Mouse (Mus musculus) lung, postnatal 0 days (tissue): ENCODE results near the gene Mrnip. TPM values are rescaled to one million over a fixed set of nuclear protein-coding genes. Genes with fewer than 3 reads are reported as not detected.
A peak's percentile ranks its signal among the peaks of the same experiment; 100 is the strongest.

Source experiments
- ATAC-seq: fragments of 200-750 bp; cut with Nextera tagmentation; 2 replicates; pipeline ENCODE4 v1.8.0; 2017; ENCODE audit warnings: moderate library complexity
- DNase-seq: peaks from one replicate; pipeline ENCODE4 v3.0.0-alpha.2; 2016; ENCODE audit warnings: low spot score
- H3K27ac ChIP-seq: fragments of 300-500 bp; sonication (generic); 2 replicates; pipeline ENCODE4 v1.5.1; 2014; ENCODE audit warnings: antibody characterized with exemption, mild to moderate bottlenecking, low read length, mixed read lengths
- H3K27me3 ChIP-seq: fragments of 300-500 bp; sonication (generic); replicated peaks from 2 replicates; pipeline ENCODE4 v1.6.1; 2014; ENCODE audit warnings: low read length, mixed read lengths; ENCODE audit not compliant: insufficient read depth
- H3K36me3 ChIP-seq: fragments of 300-500 bp; sonication (generic); 2 replicates; pipeline ENCODE4 v1.6.1; 2014; ENCODE audit warnings: low read length, mixed read lengths; ENCODE audit not compliant: insufficient read depth
- H3K4me1 ChIP-seq: fragments of 300-500 bp; sonication (generic); 2 replicates; pipeline ENCODE4 v1.6.1; 2014; ENCODE audit warnings: antibody characterized with exemption, low read depth, low read length, mixed read lengths; ENCODE audit not compliant: insufficient read depth
- H3K4me2 ChIP-seq: fragments of 300-500 bp; sonication (generic); replicated peaks from 2 replicates; pipeline ENCODE4 v1.6.1; 2014; ENCODE audit warnings: low read depth, mild to moderate bottlenecking, low read length, moderate library complexity, mixed read lengths
- H3K4me3 ChIP-seq: fragments of 300-500 bp; sonication (generic); 2 replicates; pipeline ENCODE4 v1.5.1; 2014; ENCODE audit warnings: low read depth, low read length
- H3K9ac ChIP-seq: fragments of 300-500 bp; sonication (generic); replicated peaks from 2 replicates; pipeline ENCODE4 v1.6.1; 2014; ENCODE audit warnings: low read depth, mild to moderate bottlenecking
- H3K9me3 ChIP-seq: fragments of 300-500 bp; sonication (generic); 2 replicates; pipeline ENCODE4 v1.6.1; 2016; ENCODE audit warnings: low read length, mixed read lengths
- CTCF ChIP-seq: IDR thresholded peaks from 2 replicates; pipeline ENCODE4 v1.5.1; 2016; ENCODE audit warnings: antibody characterized with exemption, mild to moderate bottlenecking
- EP300 ChIP-seq: IDR thresholded peaks from 2 replicates; pipeline ENCODE4 v1.6.1; 2016; ENCODE audit warnings: antibody characterized with exemption, mild to moderate bottlenecking, control low read depth
- WGBS: fragments of 180-500 bp; shearing (Covaris S2); extraction: QIAGEN DNeasy Blood & Tissue Kit; methylation state at CpG from one replicate; pipeline ENCODE4 v1.1.7; 2014; 5-methylcytosine and 5-hydroxymethylcytosine counted together
- polyA plus RNA-seq: library from polyadenylated mRNA; unstranded; fragments of >200 nt; fragmentation: Nextera tagmentation; extraction: Ambion mirVana; gene quantifications from 2 replicates; pipeline ENCODE4 v1.2.1, GENCODE M21; 2015

The Mrnip gene
- polyA plus RNA-seq, 1 experiment from 2014 or later, result 9.0 TPM

DNA sequence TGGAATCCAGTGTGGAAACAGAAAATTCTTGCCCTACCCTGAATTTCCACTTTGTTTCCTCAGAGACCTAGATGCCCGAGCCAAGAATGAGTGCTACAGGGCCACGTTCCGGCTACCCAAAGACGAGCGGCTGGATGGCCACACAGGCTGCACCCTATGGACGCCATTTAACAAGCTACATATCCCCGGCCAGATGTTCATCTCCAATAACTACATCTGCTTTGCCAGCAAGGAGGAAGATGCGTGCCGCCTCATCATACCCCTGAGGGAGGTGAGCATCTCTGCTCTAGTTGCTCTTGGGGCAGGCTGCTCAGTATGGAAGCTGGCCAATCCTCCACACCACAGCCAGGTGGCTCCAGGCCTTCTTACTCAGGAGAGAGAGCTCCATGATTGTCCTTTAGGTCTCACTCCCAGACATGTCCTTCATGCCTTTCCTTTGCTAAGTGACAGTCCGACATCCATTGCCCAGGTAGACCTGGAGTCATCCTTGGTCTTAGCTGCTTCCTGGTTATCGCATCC is 26.2 kb upstream of the Mrnip start:
- peaks cover 60% of the 10 kb centered on the region for H3K36me3 ChIP-seq
- 95% methylated on average over 11 of the region's 11 CpGs for WGBS
- 0 out of 2 replicates have a peak overlapping the region, but pooled peaks have one; percentile 32 for H3K27ac ChIP-seq
- H3K9me3 ChIP-seq, result no peaks in the 10 kb centered on the region
- ATAC-seq (no peak), DNase-seq (no peak)
- H3K4me2 ChIP-seq, result no peak overlapping the region
- H3K9ac ChIP-seq, result no peak overlapping the region
- H3K4me3 ChIP-seq, result no peak overlapping the region
- TF ChIP-seq EP300 (no peak), CTCF (no peak)
- H3K4me1 ChIP-seq, result peaks cover 5% of the 10 kb centered on the region; the same call in 1 of the 2 replicates
- no peaks in the 10 kb centered on the region for H3K27me3 ChIP-seq

GRCm38 (mm10) chr11:50149200-50149599 is 25.0 kb upstream of the Mrnip start:
- Histone ChIP-seq H3K4me3 (no peak overlapping the region), H3K9me3 (no peaks in the 10 kb centered on the region), H3K27me3 (no peaks in the 10 kb centered on the region), H3K36me3 (peaks cover 56% of the 10 kb centered on the region), H3K4me2 (no peak overlapping the region), H3K4me1 (peaks cover 5% of the 10 kb centered on the region; the same call in 1 of the 2 replicates), H3K9ac (no peak overlapping the region), H3K27ac (no peak overlapping the region)
- 51% methylated on average over 7 of the region's 7 CpGs for WGBS
- TF ChIP-seq CTCF (peak; percentile 24; the same call in 1 of the 2 replicates), EP300 (no peak)
- peak; percentile 75 for ATAC-seq
- peak; percentile 53 for DNase-seq

DNA sequence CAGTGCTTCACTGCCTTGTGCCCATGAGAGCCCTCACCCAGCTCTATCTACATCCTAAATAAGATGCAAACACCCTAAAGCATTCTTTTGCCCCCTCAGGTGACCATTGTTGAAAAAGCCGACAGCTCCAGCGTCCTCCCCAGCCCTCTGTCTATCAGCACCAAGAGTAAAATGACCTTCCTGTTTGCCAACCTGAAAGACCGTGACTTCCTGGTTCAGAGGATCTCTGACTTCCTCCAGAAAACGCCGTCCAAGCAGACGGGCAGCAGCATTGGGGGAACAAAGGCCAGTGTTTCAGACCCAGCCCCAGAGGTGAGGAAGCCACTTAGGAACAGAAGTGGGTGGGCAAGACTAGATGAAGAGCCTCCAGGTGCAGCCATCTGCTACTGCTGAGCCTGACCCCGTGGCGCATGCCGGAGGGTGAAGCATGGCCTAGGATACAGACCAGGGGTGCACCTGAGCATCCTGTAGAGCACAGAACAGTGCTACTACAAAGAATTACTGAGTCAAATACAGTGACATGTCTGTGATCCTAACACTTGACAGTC is 24.6 kb upstream of the Mrnip start:
- ATAC-seq, result no peak
- 55% methylated on average over 9 of the region's 9 CpGs for WGBS

GRCm38 (mm10) chr11:50151374-50151773 is 22.9 kb upstream of the Mrnip start:
- no peaks in the 10 kb centered on the region for H3K27me3 ChIP-seq
- ATAC-seq (no peak), DNase-seq (no peak)
- no peak overlapping the region for H3K4me3 ChIP-seq
- peaks cover 5% of the 10 kb centered on the region; the same call in 1 of the 2 replicates for H3K4me1 ChIP-seq
- WGBS, result 89% methylated on average over 3 of the region's 3 CpGs
- TF ChIP-seq EP300, result no peak
- no peak for TF ChIP-seq CTCF
- H3K4me2 ChIP-seq, result no peak overlapping the region
- no peak overlapping the region for H3K27ac ChIP-seq
- peaks cover 50% of the 10 kb centered on the region for H3K36me3 ChIP-seq
- H3K9ac ChIP-seq, result no peak overlapping the region
- no peaks in the 10 kb centered on the region for H3K9me3 ChIP-seq

More for the DNA sequence above, 24.6 kb upstream of the Mrnip start:
- Histone ChIP-seq H3K9me3 (no peaks in the 10 kb centered on the region), H3K27ac (no peak overlapping the region), H3K4me3 (no peak overlapping the region), H3K4me1 (peaks cover 5% of the 10 kb centered on the region; the same call in 1 of the 2 replicates), H3K36me3 (peaks cover 56% of the 10 kb centered on the region), H3K4me2 (no peak overlapping the region), H3K27me3 (no peaks in the 10 kb centered on the region), H3K9ac (no peak overlapping the region)
- DNase-seq, result no peak
- no peak for TF ChIP-seq CTCF
- no peak for TF ChIP-seq EP300

GRCm38 (mm10) chr11:50154166-50154565 is 20.1 kb upstream of the Mrnip start:
- no peak overlapping the region for H3K9ac ChIP-seq
- no peak overlapping the region for H3K4me2 ChIP-seq
- TF ChIP-seq CTCF (no peak), EP300 (no peak)
- H3K9me3 ChIP-seq, result no peaks in the 10 kb centered on the region
- H3K4me1 ChIP-seq, result no peaks in the 10 kb centered on the region
- H3K36me3 ChIP-seq, result peaks cover 67% of the 10 kb centered on the region
- no peaks in the 10 kb centered on the region for H3K27me3 ChIP-seq
- H3K4me3 ChIP-seq, result no peak overlapping the region
- H3K27ac ChIP-seq, result no peak overlapping the region
- DNase-seq (peak; percentile 40), ATAC-seq (peak; percentile 18; the same call in 1 of the 2 replicates)
- 67% methylated on average over 9 of the region's 9 CpGs for WGBS

- peak; percentile 18 for DNase-seq
- H3K36me3 ChIP-seq, result peaks cover 60% of the 10 kb centered on the region
- H3K4me2 ChIP-seq, result no peak overlapping the region
- no peak overlapping the region for H3K9ac ChIP-seq
- H3K9me3 ChIP-seq, result no peaks in the 10 kb centered on the region
- peak; percentile 48 for ATAC-seq
- no peaks in the 10 kb centered on the region for H3K4me1 ChIP-seq
- no peak for TF ChIP-seq EP300
- TF ChIP-seq CTCF, result peak; percentile 35
- H3K27me3 ChIP-seq, result no peaks in the 10 kb centered on the region
- no peak overlapping the region for H3K27ac ChIP-seq
- H3K4me3 ChIP-seq, result no peak overlapping the region
- 72% methylated on average over 12 of the region's 12 CpGs for WGBS
Measured at GRCm38 (mm10) chr11:50154777-50155520, 19.3 kb upstream of the Mrnip start.
